Mouse (Mus musculus) spleen, adult 2 months (tissue): ENCODE data around the gene Xrn1. TPM values are rescaled to one million over a fixed set of nuclear protein-coding genes. Genes with fewer than 3 reads are reported as not detected.

ENCODE experiments used
- DNase-seq, 2 experiments: peaks; one replicate each; pipeline versions ENCODE4 v3.0.0 to v3.0.0-alpha.2; 2012 to 2021; ENCODE audit warnings: low spot score in 2 of 2, low read depth in 1 of 2
- H3K27ac ChIP-seq: fragments of 200-500 bp; 2 replicates; pipeline ENCODE4 v1.5.1; 2012; ENCODE audit warnings: low read length, inconsistent platforms; ENCODE audit not compliant: insufficient read depth
- H3K27me3 ChIP-seq: fragments of 200-500 bp; 2 replicates; pipeline ENCODE4 v1.6.1; 2012; ENCODE audit warnings: mild to moderate bottlenecking, moderate library complexity, low read length, inconsistent platforms; ENCODE audit not compliant: control insufficient read depth, insufficient read depth
- H3K36me3 ChIP-seq: fragments of 200-500 bp; 2 replicates; pipeline ENCODE4 v1.6.1; 2012; ENCODE audit warnings: mild to moderate bottlenecking, low read length, inconsistent platforms; ENCODE audit not compliant: control insufficient read depth, insufficient read depth
- H3K4me1 ChIP-seq: fragments of 200-500 bp; 2 replicates; pipeline ENCODE4 v1.6.1; 2011; ENCODE audit warnings: inconsistent platforms; ENCODE audit not compliant: control insufficient read depth, insufficient read depth, insufficient read length
- H3K4me3 ChIP-seq: fragments of 200-500 bp; 2 replicates; pipeline ENCODE4 v1.5.1; 2011; ENCODE audit warnings: mild to moderate bottlenecking, inconsistent platforms; ENCODE audit not compliant: insufficient read depth, insufficient read length; ENCODE audit errors: extremely low read depth
- CTCF ChIP-seq: fragments of 200-500 bp; IDR thresholded peaks from 2 replicates; pipeline ENCODE4 v1.5.1; 2011; ENCODE audit warnings: mild to moderate bottlenecking, inconsistent platforms; ENCODE audit not compliant: insufficient read depth, insufficient read length, insufficient replicate concordance; ENCODE audit errors: extremely low read depth
- POLR2A ChIP-seq: fragments of 200-500 bp; IDR thresholded peaks from 2 replicates; pipeline ENCODE4 v1.6.1; 2011; ENCODE audit warnings: low read depth, low read length, inconsistent platforms
- WGBS: fragments of 180-500 bp; shearing (Covaris S2); methylation state at CpG from one replicate; pipeline ENCODE4 v1.1.7; 2018; 5-methylcytosine and 5-hydroxymethylcytosine counted together
- polyA plus RNA-seq: library from polyadenylated mRNA; depleted of rRNA; stranded (reverse); fragments of >200 nt; gene quantifications from 2 replicates; pipeline ENCODE4 v1.2.3, GENCODE M21; 2012; rRNA removed

Xrn1 gene
- polyA plus RNA-seq, 1 experiment, result 3.0 TPM

- TF ChIP-seq CTCF (no peak), POLR2A (no peak)
- Histone ChIP-seq H3K27ac (no peak overlapping the region), H3K4me3 (no peak overlapping the region), H3K4me1 (no peaks in the 10 kb centered on the region), H3K27me3 (no peaks in the 10 kb centered on the region), H3K36me3 (no peaks in the 10 kb centered on the region)
- WGBS, result 73% methylated on average over 1 of the region's 1 CpGs
- no peak for DNase-seq
Measured at GRCm38 (mm10) chr9:96095192-96095591, 140.6 kb downstream of the Xrn1 start.

- H3K36me3 ChIP-seq, result no peaks in the 10 kb centered on the region
- 88% methylated on average over 8 of the region's 8 CpGs for WGBS
- H3K27me3 ChIP-seq, result no peaks in the 10 kb centered on the region
- H3K27ac ChIP-seq, result no peak overlapping the region
- no peak for DNase-seq
- no peaks in the 10 kb centered on the region for H3K4me1 ChIP-seq
- TF ChIP-seq CTCF (no peak), POLR2A (no peak)
- H3K4me3 ChIP-seq, result no peak overlapping the region
Measured at GRCm38 (mm10) chr9:96102846-96103245, 148.3 kb downstream of the Xrn1 start.

Other genes starting within 250 kb of the Xrn1 start
- 0.60 and 1.0 TPM in 2 replicates for gene Trpc1, start 204.4 kb upstream of the Xrn1 start, polyA plus RNA-seq
- gene Pls1, start 109.4 kb upstream of the Xrn1 start, polyA plus RNA-seq, result 0.38 and 0.49 TPM in 2 replicates
- gene Atr, start 97.2 kb upstream of the Xrn1 start, polyA plus RNA-seq, result 1.4 and 2.3 TPM in 2 replicates
- gene Gk5, start 164.6 kb downstream of the Xrn1 start, polyA plus RNA-seq, result 1.3 and 1.5 TPM in 2 replicates
- 11.8 and 17.0 TPM in 2 replicates for gene Tfdp2, start 241.5 kb downstream of the Xrn1 start, polyA plus RNA-seq